Mouse (Mus musculus): ENCODE measurements at regions not wholly inside any gene's neighbourhood (a gene's known extent, or its start where the extent isn't known, plus 50 kb on each side); places are given as distances from the start of the nearest gene placed in this dataset.
A peak's percentile ranks its signal among the peaks of the same experiment; 100 is the strongest.

DNA sequence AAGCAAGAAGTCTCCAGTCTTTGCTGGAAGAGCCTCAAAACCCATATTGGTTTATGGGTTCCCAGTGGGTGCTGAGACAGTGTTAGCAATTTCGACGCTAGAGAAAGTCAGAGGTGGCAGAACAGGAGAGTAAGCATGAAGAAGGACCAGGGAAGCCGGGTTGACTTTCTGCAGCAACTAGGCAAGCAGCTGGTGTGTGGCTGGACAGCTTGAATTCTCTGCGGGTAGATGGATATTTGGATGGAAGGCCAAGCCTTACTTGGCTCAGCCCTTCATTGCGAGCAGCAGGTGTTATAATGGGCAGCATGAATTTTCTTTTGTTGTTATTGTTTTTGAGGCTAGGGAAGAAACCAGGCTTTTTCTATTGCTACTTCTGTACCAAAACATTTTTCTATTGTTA, 362.7 kb upstream of the Satb1 start:
- DNase-seq (ENCODE audit: low read depth, low spot score) (no peak), ATAC-seq (no peak)
- in situ Hi-C loops (cut with MboI; ENCODE audit: low pct_unique_long_range_greater_than_20kb), result no loop called here
- ChIA-PET POLR2A (no interaction called here), CTCF (no interaction called here)
- H3K27me3 ChIP-seq, result no peaks in the 10 kb centered on the region
- no peak for TF ChIP-seq CTCF (IDR thresholded peaks at IDR 0.05)

DNA sequence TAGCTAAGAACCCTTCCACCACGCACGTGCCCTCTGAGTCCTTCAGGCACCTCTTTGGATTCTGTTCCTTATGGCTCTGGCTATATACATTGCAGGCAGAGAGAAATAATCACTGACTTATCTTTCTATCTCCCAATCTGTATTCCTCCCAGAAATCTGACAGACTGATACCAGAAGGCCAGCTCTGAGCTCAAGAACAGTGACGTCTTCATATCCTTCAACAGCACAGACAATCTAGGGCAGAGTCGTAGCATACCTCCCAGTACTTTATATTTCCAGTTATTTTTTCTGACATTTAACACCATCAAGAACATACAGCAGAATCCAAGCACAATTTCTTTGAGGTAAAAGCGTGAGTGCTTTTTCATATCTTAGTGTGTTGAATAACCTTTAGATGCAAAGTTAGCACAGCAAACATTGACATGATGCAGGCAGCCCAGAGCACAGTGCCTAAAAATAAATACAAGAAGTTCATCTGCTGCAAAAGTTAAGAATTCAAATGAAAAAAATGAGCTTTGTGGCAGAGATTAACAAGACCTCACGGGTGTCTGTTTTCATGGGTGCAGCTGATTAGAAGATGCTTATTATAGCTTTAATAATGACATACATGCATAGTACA, 358.1 kb upstream of the Satb1 start:
- ATAC-seq, result no peak
- ChIA-PET CTCF (no interaction called here), POLR2A (no interaction called here)
- in situ Hi-C loops (cut with MboI; ENCODE audit: low pct_unique_long_range_greater_than_20kb), result no loop called here
- no peak for TF ChIP-seq CTCF (IDR thresholded peaks at IDR 0.05)
- no peak for DNase-seq (ENCODE audit: low read depth, low spot score)
- H3K27me3 ChIP-seq, result no peaks in the 10 kb centered on the region

DNA sequence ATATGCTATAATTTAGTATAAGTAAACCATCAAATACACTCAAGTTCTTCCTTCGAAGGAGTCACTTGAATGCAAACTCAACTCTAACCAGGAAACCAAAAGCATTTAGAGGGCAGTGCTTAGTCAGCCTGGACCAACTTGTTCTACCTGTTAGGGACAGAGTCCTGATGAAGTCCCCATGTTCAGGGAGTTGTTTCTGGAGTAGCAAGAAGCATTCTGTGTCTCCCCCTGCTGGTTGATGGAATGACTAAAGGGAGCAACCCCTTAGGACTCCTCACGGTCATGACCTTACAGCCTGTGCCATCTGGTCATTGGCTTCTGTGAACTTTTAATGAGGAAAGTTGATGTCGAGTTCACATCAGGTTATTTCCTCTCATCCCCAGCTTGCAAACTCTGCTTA, 349.6 kb upstream of the Satb1 start:
- no peak for ATAC-seq
- in situ Hi-C loops (cut with MboI; ENCODE audit: low pct_unique_long_range_greater_than_20kb), result no loop called here

DNA sequence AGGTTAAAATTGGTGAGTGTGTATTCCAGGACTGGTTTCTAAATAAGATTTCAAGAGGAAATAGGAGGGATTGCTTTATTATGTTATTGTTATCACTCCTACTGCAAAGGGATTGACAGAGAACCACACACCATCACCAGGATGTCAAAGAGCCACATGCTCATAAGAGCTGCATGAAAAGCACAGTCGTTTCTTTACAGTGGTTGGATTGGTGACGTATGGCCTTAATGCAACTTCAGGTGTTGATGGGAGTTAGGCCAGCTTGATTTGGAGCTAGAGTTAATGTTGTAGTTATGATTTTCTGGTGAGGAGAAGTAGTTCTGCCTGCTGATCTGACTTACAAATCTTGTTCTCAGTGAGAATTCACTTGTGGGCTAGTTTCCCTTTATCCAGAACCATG, 344.9 kb upstream of the Satb1 start:
- ATAC-seq (no peak), DNase-seq (ENCODE audit: low read depth, low spot score) (no peak)
- in situ Hi-C loops (cut with MboI; ENCODE audit: low pct_unique_long_range_greater_than_20kb), result no loop called here
- POLR2A ChIA-PET, result no interaction called here
- H3K27me3 ChIP-seq, result no peaks in the 10 kb centered on the region
- TF ChIP-seq CTCF (IDR thresholded peaks at IDR 0.05), result no peak
- CTCF ChIA-PET, result no interaction called here

More for the DNA sequence above, 349.6 kb upstream of the Satb1 start:
- H3K27me3 ChIP-seq, result no peaks in the 10 kb centered on the region
- ChIA-PET POLR2A (no interaction called here), CTCF (no interaction called here)
- no peak for DNase-seq (ENCODE audit: low read depth, low spot score)
- TF ChIP-seq CTCF (IDR thresholded peaks at IDR 0.05), result peak; percentile 9

DNA sequence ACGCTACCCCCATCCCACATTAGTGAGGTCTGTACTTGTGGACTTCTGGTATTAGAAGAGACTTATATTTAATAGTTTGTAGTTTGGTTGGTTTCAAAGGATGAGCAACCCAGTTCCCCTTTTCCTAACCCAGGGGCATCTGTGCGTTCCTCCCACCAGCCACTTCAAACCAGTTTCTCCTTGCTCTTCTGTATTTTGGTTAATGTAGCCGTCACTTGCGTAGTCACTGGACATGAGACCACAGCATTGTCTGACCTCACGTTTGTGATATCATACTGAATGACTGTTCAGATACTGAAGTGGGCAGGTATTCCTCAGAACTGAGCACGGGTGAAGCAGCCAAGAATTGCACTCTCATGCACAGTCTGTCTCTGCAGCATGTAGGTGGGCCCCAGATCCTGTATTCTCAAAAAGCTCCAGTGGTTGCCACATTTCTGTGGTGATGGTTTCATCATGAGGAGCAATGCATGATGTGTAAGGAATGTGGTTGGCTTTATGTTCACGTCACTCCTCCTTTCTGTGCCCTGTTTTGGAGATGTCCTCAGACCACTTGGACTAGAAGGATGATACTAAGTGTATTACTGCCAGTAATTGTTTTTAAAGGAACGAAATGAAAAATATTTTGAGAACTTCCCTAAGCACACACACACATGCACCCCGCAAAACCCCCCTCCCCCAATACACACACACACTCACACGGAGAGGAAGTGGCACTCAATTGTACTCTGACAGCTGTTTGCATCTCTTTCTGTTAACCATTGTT, 335.2 kb upstream of the Satb1 start:
- no peaks in the 10 kb centered on the region for H3K27me3 ChIP-seq
- ChIA-PET CTCF (no interaction called here), POLR2A (no interaction called here)
- TF ChIP-seq CTCF (IDR thresholded peaks at IDR 0.05), result no peak
- no peak for ATAC-seq
- no peak for DNase-seq (ENCODE audit: low read depth, low spot score)
- in situ Hi-C loops (cut with MboI; ENCODE audit: low pct_unique_long_range_greater_than_20kb), result no loop called here

DNA sequence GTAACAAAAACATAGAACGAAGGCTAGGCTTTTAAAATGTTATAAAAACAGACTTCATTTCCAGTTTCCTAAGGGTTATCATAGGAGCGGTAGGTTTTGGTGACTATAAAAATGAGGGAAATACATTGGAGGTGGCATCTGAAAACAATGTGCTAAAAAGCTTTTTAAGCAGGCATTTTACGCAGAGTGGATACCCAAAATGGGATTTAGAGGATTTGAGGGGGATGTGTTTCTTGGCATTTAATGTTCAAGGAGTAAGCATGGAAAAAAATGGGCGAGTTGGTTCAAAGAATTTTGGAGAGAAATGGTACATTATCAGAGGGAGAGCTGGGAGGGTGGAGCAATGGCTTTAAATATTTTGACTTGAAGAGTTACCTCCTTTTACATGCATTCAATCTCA, 334.6 kb upstream of the Satb1 start:
- ChIA-PET POLR2A (no interaction called here), CTCF (interaction anchor here (1.0 kb wide), 1 partner anchor 26 kb away, joined by 3 read pairs; no protein-coding TSS in a partner anchor)
- no peak for ATAC-seq
- no peak for TF ChIP-seq CTCF (IDR thresholded peaks at IDR 0.05)
- H3K27me3 ChIP-seq, result no peaks in the 10 kb centered on the region
- in situ Hi-C loops (cut with MboI; ENCODE audit: low pct_unique_long_range_greater_than_20kb), result no loop called here
- DNase-seq (ENCODE audit: low read depth, low spot score), result no peak

DNA sequence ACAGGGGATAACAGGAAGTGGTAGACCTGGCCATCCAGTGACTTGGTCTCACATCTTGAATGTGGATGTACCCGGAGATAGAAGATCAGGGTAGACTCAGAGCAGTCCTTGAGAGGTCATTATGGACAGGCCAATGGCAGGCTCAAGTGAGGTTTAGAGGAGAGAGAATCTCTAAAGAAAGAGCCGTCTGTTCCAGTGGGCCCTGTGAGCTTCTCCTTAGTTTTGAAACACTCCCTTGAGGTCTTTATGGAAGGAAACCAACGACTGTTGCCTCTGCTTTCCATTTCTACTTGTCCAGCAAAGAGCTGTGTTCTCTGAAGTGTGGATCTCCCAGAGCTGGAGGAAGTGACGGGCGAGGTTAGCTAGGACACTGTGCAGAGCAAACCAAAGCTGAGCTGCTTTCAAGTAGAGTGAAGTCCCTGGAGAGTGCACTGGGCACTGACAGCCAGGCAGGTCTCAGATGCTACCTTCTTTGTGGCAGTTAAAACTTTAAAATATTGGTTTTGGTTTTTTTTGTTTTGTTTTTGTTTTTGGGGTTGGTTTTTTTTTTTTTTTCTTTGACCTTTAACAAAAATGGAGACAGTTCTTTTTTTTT, 332.9 kb upstream of the Satb1 start:
- no peak for DNase-seq (ENCODE audit: low read depth, low spot score)
- no peaks in the 10 kb centered on the region for H3K27me3 ChIP-seq
- no peak for TF ChIP-seq CTCF (IDR thresholded peaks at IDR 0.05)
- in situ Hi-C loops (cut with MboI; ENCODE audit: low pct_unique_long_range_greater_than_20kb), result no loop called here
- ChIA-PET POLR2A (no interaction called here), CTCF (no interaction called here)
- no peak for ATAC-seq

DNA sequence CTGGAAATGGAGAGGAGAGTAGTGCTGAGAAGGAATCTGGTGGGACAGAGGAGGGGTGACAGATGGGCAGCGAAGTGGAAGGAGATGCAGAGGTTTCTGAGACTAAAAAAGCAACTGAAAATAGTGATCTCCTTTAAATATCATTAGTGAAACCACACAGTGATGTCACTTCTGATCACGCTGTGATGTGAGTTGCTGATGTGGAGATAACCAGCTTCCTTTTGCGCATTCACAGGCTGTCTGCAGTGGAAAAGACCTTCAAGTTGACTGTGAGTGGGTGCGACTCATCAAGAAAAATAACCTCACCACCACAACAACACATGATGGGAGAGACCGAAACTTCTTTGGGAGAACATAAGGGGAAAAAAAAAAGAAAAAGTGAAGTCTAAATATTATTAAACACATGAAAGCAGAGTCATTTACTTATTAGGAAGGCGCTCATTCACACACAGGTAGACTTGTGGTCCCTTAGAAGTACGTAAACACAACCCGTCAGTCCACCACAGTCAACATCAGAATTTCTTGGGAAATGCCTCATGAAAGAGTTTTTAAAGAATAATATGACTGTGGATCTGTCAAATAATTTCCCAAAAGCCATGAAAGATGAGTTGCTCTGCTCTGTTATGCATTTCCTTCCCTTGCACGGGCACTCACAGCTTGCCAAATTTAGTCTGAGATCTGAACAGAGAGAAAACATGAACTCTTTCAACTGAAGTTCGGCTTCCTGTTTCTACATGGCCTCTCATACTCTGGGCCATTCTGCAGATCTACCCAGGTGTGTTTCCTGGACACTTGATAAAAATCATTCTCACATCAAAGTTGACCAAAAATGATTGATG, 329.7 kb upstream of the Satb1 start:
- in situ Hi-C loops (cut with MboI; ENCODE audit: low pct_unique_long_range_greater_than_20kb), result no loop called here
- no peak for ATAC-seq
- POLR2A ChIA-PET, result no interaction called here
- TF ChIP-seq CTCF (IDR thresholded peaks at IDR 0.05), result no peak
- DNase-seq (ENCODE audit: low read depth, low spot score), result no peak
- no peaks in the 10 kb centered on the region for H3K27me3 ChIP-seq
- CTCF ChIA-PET, result no interaction called here

DNA sequence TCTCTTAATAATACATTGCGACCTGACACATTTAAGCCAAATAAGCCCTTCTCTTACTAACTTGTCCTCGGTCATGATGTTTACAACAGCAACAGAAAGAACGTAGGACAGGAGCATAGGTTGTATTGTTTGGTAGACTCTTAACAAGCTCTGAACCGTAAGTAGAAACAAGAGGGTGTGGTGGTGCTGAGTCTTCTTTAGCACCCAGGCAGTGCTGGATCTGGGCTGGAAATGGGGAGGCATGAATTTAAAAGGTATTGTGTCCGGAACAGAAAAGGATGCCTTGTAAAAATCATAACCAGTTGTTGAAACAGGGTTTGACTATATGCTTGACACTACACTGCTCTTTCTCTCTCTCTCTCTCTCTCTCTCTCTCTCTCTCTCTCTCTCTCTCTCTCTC, 317.4 kb upstream of the Satb1 start:
- ChIA-PET POLR2A (no interaction called here), CTCF (interaction anchor here (0.9 kb wide), 1 partner anchor 11 kb away, joined by 3 read pairs; no protein-coding TSS in a partner anchor)
- no peak for TF ChIP-seq CTCF (IDR thresholded peaks at IDR 0.05)
- H3K27me3 ChIP-seq, result no peaks in the 10 kb centered on the region
- ATAC-seq (no peak), DNase-seq (ENCODE audit: low read depth, low spot score) (no peak)
- in situ Hi-C loops (cut with MboI; ENCODE audit: low pct_unique_long_range_greater_than_20kb), result no loop called here

DNA sequence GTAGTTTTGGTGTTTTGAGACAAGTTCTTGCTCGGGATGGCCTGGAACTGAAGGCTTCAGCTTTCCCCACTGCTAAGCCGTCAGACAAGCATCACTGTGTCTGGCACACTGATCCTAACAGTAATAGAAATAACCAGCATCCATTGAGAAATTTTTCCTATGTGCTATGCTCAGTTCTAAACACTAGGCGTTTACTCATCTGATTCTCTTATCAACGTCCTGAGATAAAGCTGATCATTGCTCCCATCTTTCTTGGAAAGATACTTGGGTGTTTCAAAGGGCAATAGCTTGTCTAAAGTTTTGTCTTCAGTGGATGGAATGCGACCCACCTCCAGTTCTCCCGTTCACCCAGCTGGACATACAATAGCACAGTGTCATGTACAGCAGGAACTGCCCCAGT, 316.7 kb upstream of the Satb1 start:
- ATAC-seq (no peak), DNase-seq (ENCODE audit: low read depth, low spot score) (no peak)
- POLR2A ChIA-PET, result no interaction called here
- TF ChIP-seq CTCF (IDR thresholded peaks at IDR 0.05), result no peak
- H3K27me3 ChIP-seq, result no peaks in the 10 kb centered on the region
- CTCF ChIA-PET, result no interaction called here
- in situ Hi-C loops (cut with MboI; ENCODE audit: low pct_unique_long_range_greater_than_20kb), result no loop called here

DNA sequence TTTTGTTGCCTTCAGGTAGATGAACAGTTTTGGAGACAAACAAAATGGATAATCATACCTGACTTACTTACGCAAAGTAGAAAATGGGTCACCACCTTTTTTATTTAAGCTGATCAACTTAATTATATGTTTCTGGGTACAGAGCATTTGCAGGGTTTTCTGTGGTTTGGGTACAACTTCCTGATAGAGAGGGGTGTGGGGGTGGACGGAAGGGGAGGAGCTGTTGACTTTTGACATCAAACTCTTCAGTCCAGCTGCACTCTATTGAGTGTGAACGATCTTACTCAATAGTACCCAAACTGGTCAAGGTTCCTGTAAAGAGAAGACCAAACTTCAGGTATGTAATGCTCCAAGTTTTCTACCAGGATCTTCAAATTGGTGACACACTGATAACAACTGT, 316.0 kb upstream of the Satb1 start:
- CTCF ChIA-PET, result no interaction called here

More for the DNA sequence above, 316.0 kb upstream of the Satb1 start:
- no peak for TF ChIP-seq CTCF (IDR thresholded peaks at IDR 0.05)
- no peak for ATAC-seq
- POLR2A ChIA-PET, result no interaction called here
- no peak for DNase-seq (ENCODE audit: low read depth, low spot score)
- in situ Hi-C loops (cut with MboI; ENCODE audit: low pct_unique_long_range_greater_than_20kb), result no loop called here
- H3K27me3 ChIP-seq, result no peaks in the 10 kb centered on the region
